Mouse (Mus musculus) lung, adult 2 months (tissue): ENCODE data around the gene Slco4a1. TPM values are rescaled to one million over a fixed set of nuclear protein-coding genes. Genes with fewer than 3 reads are reported as not detected.

Source experiments
- DNase-seq: peaks from one replicate; pipeline ENCODE4 v3.0.0; 2022
- H3K4me1 ChIP-seq: fragments of 200-500 bp; 2 replicates; pipeline ENCODE4 v1.6.1; 2011; ENCODE audit warnings: low read length; ENCODE audit not compliant: control insufficient read depth, insufficient read depth
- H3K4me3 ChIP-seq: fragments of 200-500 bp; replicated peaks from 2 replicates; pipeline ENCODE3; 2011; ENCODE audit warnings: low read depth, mild to moderate bottlenecking, control low read depth, low read length; ENCODE audit errors: extremely low read depth
- CTCF ChIP-seq: fragments of 200-500 bp; IDR thresholded peaks from 2 replicates; pipeline ENCODE4 v1.5.1; 2011; ENCODE audit warnings: mild to moderate bottlenecking, low read length, control low read depth; ENCODE audit not compliant: insufficient read depth
- POLR2A ChIP-seq: fragments of 200-500 bp; IDR thresholded peaks from 2 replicates; pipeline ENCODE4 v1.6.1; 2011; ENCODE audit warnings: low read depth, mild to moderate bottlenecking, control low read depth, low read length, borderline replicate concordance; ENCODE audit errors: extremely low read depth
- WGBS: fragments of 180-500 bp; shearing (Covaris S2); methylation state at CpG from one replicate; pipeline ENCODE4 v1.1.7; 2018; 5-methylcytosine and 5-hydroxymethylcytosine counted together
- polyA plus RNA-seq: library from polyadenylated mRNA; depleted of rRNA; stranded (reverse); fragments of >200 nt; gene quantifications from 2 replicates; pipeline ENCODE4 v1.2.3, GENCODE M21; 2012

Slco4a1 gene
- polyA plus RNA-seq, 1 experiment: 6.2 TPM

DNA sequence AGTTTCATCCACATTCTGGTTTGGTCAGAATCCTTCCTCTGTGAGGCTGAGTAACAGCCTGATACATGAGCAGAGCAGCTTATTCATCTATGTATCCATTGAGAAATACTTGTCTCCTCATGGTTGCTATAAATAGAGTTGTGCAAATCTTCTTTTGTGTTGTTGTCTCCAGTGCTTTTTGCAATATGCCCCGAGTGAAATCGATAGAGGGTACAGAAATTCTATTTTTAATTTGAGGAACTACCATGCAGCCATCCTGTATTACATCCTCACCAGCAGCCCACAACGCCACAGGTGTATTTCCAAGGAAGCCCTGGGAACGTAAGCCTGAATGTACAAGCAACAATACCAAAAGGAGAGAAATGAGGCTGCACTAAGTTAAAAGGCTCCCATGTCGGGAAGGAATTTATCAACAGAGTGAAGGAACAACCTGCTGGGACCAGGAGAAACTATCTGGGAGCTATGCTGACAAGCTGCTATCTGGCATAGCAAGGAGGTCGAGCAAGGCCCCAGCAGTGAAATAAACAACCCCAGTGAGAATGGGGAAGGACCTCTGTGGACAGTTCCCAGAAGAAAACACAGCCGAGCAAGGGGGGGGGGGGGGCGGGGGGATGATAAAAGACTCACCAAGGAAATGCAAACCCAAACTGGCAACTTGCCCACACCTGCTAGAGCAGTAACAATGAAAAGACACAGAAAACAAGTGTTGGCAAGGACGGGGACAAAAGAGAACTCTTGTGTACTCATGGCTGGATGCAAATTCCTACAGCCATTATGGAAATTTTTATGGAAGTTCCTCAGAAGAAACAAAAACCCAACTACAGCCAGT is 10.9 kb upstream of the Slco4a1 start:
- H3K4me3 ChIP-seq: no peak overlapping the region
- no peak for DNase-seq
- TF ChIP-seq CTCF (no peak), POLR2A (no peak)
- WGBS: 29% methylated on average over 9 of the region's 9 CpGs
- H3K4me1 ChIP-seq: no peaks in the 10 kb centered on the region

DNA sequence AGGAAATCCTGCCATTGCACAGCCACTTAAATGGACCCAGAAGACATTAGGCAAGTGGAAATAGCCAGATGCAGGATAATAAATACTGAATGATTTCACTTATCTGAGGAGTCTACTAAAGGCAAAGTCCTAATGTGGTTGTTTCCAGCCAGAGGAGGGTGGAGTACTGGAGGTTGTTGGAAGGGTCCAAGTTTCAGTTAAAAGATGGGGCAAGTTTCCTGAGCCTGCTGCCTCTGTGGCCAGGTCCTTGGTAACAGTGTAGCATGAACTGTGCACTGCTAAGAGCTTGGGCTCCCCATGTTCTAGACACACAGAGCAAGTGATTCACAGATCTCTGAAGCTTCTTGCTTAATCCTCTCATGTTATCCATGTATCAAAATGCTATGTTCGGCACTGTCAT is 10.1 kb upstream of the Slco4a1 start:
- TF ChIP-seq CTCF (no peak), POLR2A (no peak)
- DNase-seq: no peak
- Histone ChIP-seq H3K4me1 (no peaks in the 10 kb centered on the region), H3K4me3 (no peak overlapping the region)
- 90% methylated on average over 1 of the region's 1 CpGs for WGBS

DNA sequence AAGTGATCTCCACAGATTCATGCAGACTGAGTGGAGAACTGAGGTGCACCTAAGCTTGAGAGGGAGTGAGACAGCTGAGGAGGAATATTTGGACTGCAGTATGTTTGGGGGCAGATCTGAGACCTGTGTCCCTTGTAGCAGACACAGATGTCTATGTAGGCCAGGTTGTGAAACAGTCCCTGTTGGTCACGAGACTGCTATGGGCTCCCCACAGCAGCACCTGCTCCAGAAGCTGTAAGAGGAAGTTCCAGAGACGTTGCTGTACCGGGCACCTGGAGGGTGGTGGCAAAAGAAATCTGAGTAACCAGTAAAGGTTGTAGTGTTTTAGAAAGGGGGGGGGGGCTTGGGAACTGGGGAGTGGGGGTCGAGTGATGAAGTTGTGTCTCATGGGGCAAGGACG is 7.0 kb upstream of the Slco4a1 start:
- 52% methylated on average over 5 of the region's 5 CpGs for WGBS
- no peak for DNase-seq

DNA sequence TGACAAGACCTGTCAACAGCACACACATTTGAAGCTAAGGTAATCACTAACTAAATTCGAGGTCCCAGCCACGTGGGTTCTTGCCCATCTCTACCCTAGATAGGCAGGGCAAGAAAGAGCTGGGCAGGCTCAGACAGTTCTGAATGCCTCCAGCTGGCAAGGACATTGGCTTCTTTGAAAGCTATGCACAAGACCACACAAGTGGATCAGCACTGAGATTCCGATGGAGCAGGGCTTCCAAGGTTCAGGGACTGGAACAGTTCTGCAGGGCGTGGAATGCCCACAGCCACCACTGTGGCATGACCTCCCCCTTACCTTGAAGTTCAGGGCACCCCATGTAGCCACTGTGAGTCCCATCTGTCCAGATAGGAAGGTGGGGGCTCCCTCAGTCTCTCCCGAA is 5.5 kb upstream of the Slco4a1 start:
- no peak for DNase-seq
- H3K4me3 ChIP-seq: no peak overlapping the region
- 71% methylated on average over 5 of the region's 5 CpGs for WGBS
- TF ChIP-seq POLR2A: no peak
- no peak for TF ChIP-seq CTCF
- no peaks in the 10 kb centered on the region; the same call in 1 of the 2 replicates for H3K4me1 ChIP-seq

More for the DNA sequence above, 7.0 kb upstream of the Slco4a1 start:
- no peak overlapping the region for H3K4me3 ChIP-seq
- TF ChIP-seq POLR2A (no peak), CTCF (no peak)
- H3K4me1 ChIP-seq: no peaks in the 10 kb centered on the region

DNA sequence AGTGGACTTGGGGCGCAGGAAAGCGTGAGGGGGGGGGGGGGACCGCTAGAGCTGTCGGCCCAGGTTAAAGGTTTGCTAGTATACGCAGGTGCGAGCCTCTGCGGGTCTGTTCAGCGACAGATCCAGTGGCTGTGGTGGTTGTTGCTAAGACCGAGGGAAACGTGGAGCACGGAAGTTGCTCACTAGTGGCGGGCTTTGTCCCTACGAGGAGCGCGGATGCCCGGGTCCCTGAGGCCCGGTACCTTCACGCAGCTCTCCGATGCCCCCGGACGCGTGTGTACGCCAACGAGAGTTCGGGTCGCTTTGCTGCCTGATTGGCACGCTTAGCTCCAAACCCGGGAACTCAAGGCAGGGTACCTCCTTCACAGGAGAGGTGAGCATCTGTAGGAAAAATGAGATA is 660 bp downstream of the Slco4a1 start:
- peaks cover 4% of the 10 kb centered on the region; the same call in 1 of the 2 replicates for H3K4me1 ChIP-seq
- peak overlapping the region; percentile 74 for H3K4me3 ChIP-seq
- no peak for DNase-seq
- WGBS: 4% methylated on average over 26 of the region's 28 CpGs
- TF ChIP-seq POLR2A (no peak), CTCF (no peak)

DNA sequence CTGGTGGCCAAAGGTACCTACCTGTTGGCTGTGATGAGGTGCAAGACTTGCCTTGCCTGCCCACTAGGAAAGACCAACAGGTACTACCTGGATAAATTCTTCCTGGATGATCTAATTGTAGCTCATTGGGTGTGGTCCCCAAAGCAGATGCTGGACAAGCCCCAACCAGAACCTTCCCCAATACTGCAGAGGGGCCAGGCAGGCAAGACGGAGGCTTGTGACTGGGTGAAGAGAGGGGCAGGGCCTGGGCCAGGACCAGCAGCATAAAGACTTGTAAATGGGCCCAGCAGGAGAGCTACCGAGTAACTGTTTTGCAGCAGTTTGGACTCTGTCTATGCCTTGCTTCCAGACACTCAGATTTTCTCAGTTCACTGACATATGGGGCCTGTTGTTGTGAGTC is 1.6 kb downstream of the Slco4a1 start:
- no peak overlapping the region for H3K4me3 ChIP-seq
- no peak for DNase-seq
- peaks cover 4% of the 10 kb centered on the region; the same call in 1 of the 2 replicates for H3K4me1 ChIP-seq
- 64% methylated on average over 2 of the region's 2 CpGs for WGBS
- no peak for TF ChIP-seq CTCF
- TF ChIP-seq POLR2A: no peak

DNA sequence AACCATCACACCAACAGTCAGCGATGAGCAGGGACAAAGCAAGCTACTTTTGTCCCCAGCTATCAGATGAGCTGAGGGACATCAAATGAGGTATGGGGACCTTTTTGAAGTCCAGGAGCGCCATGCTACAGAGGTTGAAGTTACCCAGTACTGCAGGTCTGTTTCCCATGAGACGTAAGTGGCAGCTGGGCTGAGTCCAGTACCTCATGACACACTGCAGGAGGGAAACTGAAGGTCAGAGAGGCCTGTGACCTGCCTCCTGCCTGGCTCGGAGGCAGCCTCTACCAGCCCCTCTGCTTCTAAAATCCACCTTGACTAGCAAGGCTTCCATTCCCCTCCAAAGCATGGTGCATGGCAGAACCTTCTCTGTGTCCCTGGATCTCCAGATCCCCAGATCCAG is 3.4 kb downstream of the Slco4a1 start:
- no peak for DNase-seq
- TF ChIP-seq POLR2A (no peak), CTCF (no peak)
- no peak overlapping the region for H3K4me3 ChIP-seq
- H3K4me1 ChIP-seq: peaks cover 13% of the 10 kb centered on the region
- 74% methylated on average over 4 of the region's 4 CpGs for WGBS

DNA sequence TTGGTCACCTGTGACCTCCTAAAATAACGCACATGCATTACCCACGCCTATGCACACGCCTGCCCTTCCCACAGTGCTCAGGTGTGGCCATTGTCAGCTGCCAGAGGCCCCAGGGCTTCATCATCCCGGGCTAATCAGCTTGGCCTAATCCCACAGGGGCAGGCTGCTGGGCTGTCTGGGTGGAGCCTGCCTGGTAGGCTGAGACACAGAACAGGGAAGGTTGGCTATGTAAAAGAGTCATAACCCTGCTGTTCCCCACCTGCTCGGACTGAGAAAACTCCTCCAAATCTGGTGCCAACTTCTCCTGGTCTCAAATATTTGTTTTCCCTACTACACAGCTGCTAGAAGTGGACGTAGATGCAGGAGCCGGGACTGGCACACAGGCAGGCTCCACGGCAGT is 4.8 kb downstream of the Slco4a1 start:
- Histone ChIP-seq H3K4me3 (no peak overlapping the region), H3K4me1 (peaks cover 10% of the 10 kb centered on the region)
- peak; percentile 17 for DNase-seq
- TF ChIP-seq POLR2A: no peak
- no peak for TF ChIP-seq CTCF
- 57% methylated on average over 8 of the region's 8 CpGs for WGBS

DNA sequence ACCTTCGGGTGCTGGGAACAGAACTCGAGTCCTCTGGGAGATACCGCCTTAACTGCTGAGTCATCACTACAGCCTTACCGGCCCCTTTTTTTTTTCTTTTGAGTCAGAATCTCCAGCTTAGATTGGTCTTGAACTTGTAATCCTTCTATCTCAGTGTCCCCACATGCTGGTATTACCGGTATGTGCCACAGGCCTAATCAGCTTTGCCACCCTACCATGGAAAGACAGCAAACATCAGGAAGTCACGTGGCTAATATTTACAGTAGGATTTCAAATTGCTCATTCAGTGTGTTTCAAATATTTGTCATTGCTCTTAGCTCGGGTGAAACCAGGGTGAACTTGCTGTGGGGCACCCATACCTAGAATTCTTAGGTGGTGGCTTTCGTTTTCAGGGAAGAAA is 6.5 kb downstream of the Slco4a1 start:
- TF ChIP-seq CTCF (no peak), POLR2A (no peak)
- DNase-seq: no peak
- WGBS: 60% methylated on average over 8 of the region's 8 CpGs
- H3K4me1 ChIP-seq: peaks cover 10% of the 10 kb centered on the region
- H3K4me3 ChIP-seq: no peak overlapping the region

DNA sequence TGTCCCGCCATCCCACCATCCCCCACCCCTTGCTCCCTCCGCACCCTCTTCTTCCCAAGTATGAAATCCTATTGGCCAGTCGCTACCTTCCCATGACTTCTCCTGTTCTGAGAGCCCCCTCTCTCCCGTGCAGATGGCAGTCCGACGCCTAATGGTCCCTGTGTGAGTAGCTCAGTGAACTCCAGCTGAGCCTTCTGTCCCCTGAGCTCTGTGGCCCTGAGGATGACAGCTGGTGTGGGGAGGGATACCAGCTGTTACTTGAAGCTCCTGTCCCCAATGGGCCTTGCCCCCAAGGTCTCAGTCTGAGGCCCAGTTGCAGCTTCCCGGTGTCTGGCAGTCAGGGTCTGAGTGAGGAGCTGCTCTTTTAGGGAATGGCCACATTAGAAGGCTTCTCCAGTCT is 10.5 kb downstream of the Slco4a1 start:
- TF ChIP-seq POLR2A (no peak), CTCF (no peak)
- WGBS: 65% methylated on average over 7 of the region's 7 CpGs
- DNase-seq: no peak
- H3K4me1 ChIP-seq: peaks cover 10% of the 10 kb centered on the region
- no peak overlapping the region for H3K4me3 ChIP-seq
